Mouse (Mus musculus): ENCODE measurements around the gene Spata48. TPM values are rescaled to one million over a fixed set of nuclear protein-coding genes. Genes with fewer than 3 reads are reported as not detected.

The Spata48 gene
- polyA plus RNA-seq, 1 experiment, result 0.84 TPM

DNA sequence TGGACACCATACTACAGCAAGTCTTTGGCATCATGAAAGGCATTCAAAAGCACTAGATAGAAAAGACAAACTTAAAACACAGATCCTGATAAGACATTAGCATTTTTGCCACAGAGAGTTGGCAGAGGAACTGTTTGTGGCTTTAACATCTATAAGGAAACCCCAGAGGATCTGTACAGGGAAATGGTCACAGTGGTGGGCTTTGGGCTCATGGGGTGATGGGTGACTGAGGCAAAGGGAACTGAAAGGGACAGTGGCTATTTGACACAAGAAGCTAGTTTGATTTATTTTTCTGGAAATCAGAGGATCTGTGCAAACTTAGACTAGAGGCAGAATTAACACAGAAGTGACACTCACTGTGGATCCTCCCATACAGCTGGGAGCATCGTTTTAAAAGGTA lies 74.4 kb downstream of the Spata48 start:
- Histone ChIP-seq H3K4me1 (ENCODE audit: control insufficient read depth, insufficient read depth, low read length) (no peaks in the 10 kb centered on the region), H3K27me3 (replicated peaks; ENCODE audit: control insufficient read depth, insufficient read depth, low read length) (no peaks in the 10 kb centered on the region), H3K4me3 (ENCODE audit: insufficient read depth, low read depth, low read length) (no peak overlapping the region), H3K27ac (ENCODE audit: insufficient read depth, low read depth, low read length) (no peak overlapping the region), H3K36me3 (ENCODE audit: control insufficient read depth, insufficient read depth, low read length) (no peaks in the 10 kb centered on the region)
- WGBS, result 87% methylated on average over 1 of the region's 1 CpGs
- no peak for DNase-seq
- no peak for TF ChIP-seq POLR2A (IDR thresholded peaks at IDR 0.05; ENCODE audit: low read depth, low read length)
- no peak for TF ChIP-seq CTCF (conservative IDR thresholded peaks at IDR 0.05; ENCODE audit: insufficient read depth, insufficient read length, low read depth, low read length)

DNA sequence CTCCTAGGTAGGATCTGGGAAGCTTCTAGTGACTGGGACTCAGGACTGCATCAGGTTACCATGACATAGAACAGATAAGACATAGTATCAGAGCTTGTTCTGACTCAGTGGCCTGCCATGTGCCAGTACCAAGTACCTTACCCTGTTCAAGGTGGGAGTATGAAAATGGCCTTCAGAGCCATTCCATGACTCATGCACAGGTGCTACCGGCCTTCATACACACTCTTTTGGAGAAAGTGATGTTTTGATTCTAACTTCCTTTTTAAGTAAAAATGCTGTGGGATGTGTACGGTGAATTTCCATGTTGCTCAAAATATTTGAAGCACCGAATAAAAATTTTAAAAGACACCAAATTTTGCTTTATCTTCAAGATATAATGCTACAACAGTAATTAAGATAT lies 84.1 kb downstream of the Spata48 start:
- no peak overlapping the region for H3K27ac ChIP-seq (ENCODE audit: insufficient read depth, low read depth, low read length)
- no peak overlapping the region for H3K4me3 ChIP-seq (ENCODE audit: insufficient read depth, low read depth, low read length)
- no peaks in the 10 kb centered on the region for H3K4me1 ChIP-seq (ENCODE audit: control insufficient read depth, insufficient read depth, low read length)
- TF ChIP-seq CTCF (conservative IDR thresholded peaks at IDR 0.05; ENCODE audit: insufficient read depth, insufficient read length, low read depth, low read length) (no peak), POLR2A (IDR thresholded peaks at IDR 0.05; ENCODE audit: low read depth, low read length) (no peak)
- no peak for DNase-seq
- 90% methylated on average over 3 of the region's 3 CpGs for WGBS
- no peaks in the 10 kb centered on the region for H3K36me3 ChIP-seq (ENCODE audit: control insufficient read depth, insufficient read depth, low read length)
- H3K27me3 ChIP-seq (replicated peaks; ENCODE audit: control insufficient read depth, insufficient read depth, low read length), result no peaks in the 10 kb centered on the region; the same call in 1 of the 2 replicates

DNA sequence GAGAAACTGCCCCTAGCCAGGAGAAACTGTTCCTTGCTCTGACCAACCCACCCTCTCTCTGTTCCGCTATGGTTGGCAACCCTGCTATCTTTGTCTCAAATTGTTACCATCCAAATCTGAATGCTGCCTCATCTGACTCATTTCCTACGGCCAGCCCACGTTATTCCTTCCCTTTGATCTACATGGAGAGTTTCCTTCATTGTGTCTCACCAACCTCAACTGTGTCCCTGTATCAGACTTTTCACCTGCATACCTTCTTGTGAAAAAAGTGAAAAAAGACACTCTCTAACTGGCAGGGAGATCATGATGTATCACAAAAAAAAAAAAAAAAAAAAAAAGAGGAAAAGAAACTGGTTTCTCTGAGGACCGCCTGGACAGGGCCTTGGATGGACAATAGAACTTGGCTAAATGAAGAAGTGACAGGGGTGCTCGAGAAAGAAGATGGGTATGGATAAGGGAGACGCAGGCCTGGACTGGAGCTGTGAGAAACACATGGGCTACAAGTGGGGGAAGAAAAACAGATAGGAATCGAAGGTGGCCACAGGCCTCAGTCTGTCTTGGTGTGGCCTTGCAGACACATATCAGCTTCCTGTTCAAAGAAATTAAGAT lies 85.1 kb downstream of the Spata48 start:
- no peak for TF ChIP-seq CTCF (conservative IDR thresholded peaks at IDR 0.05; ENCODE audit: insufficient read depth, insufficient read length, low read depth, low read length)
- no peak for TF ChIP-seq POLR2A (IDR thresholded peaks at IDR 0.05; ENCODE audit: low read depth, low read length)
- no peak overlapping the region; the same call in 1 of the 2 replicates for H3K27ac ChIP-seq (ENCODE audit: insufficient read depth, low read depth, low read length)
- no peaks in the 10 kb centered on the region for H3K4me1 ChIP-seq (ENCODE audit: control insufficient read depth, insufficient read depth, low read length)
- H3K27me3 ChIP-seq (replicated peaks; ENCODE audit: control insufficient read depth, insufficient read depth, low read length), result no peaks in the 10 kb centered on the region; the same call in 1 of the 2 replicates
- WGBS, result 67% methylated on average over 7 of the region's 7 CpGs
- H3K4me3 ChIP-seq (ENCODE audit: insufficient read depth, low read depth, low read length), result no peak overlapping the region
- no peak for DNase-seq
- H3K36me3 ChIP-seq (ENCODE audit: control insufficient read depth, insufficient read depth, low read length), result no peaks in the 10 kb centered on the region

DNA sequence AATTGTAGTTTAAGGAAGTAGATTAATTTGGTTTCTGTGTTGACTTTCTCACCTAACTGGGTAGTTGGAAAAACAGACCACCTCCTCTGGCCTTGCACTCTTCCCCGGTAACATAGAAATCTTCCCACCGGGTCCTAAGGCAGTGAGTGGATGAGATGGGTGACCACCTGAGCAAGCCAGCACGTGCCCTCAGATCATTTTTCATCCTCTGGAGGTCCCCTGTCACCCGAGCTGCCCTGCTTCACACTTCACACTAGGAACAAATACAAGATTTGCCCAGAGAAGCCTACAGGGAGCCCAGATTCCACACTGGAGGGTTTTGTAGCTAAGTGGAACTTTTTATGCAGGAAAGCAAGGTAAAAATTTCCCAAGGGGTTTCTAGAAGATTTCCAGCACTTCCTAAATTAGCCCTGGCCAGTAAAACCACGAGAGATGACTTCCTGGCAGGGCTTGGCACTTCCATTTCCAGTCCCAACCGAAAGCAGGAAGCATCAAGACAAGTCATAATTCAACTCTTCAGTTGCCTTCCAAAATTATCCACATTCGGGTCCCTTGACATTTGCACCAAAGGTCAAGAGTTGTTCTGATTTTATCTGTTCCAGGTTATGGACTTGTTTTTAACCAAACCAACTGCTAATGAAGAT lies 85.8 kb downstream of the Spata48 start:
- Histone ChIP-seq H3K36me3 (ENCODE audit: control insufficient read depth, insufficient read depth, low read length) (no peaks in the 10 kb centered on the region), H3K27ac (ENCODE audit: insufficient read depth, low read depth, low read length) (peak overlapping the region; percentile 21; the same call in 1 of the 2 replicates), H3K27me3 (replicated peaks; ENCODE audit: control insufficient read depth, insufficient read depth, low read length) (no peaks in the 10 kb centered on the region; the same call in 1 of the 2 replicates), H3K4me1 (ENCODE audit: control insufficient read depth, insufficient read depth, low read length) (no peaks in the 10 kb centered on the region), H3K4me3 (ENCODE audit: insufficient read depth, low read depth, low read length) (no peak overlapping the region)
- 32% methylated on average over 7 of the region's 7 CpGs for WGBS
- TF ChIP-seq CTCF (conservative IDR thresholded peaks at IDR 0.05; ENCODE audit: insufficient read depth, insufficient read length, low read depth, low read length) (no peak), POLR2A (IDR thresholded peaks at IDR 0.05; ENCODE audit: low read depth, low read length) (no peak)
- DNase-seq, result peak; percentile 78

DNA sequence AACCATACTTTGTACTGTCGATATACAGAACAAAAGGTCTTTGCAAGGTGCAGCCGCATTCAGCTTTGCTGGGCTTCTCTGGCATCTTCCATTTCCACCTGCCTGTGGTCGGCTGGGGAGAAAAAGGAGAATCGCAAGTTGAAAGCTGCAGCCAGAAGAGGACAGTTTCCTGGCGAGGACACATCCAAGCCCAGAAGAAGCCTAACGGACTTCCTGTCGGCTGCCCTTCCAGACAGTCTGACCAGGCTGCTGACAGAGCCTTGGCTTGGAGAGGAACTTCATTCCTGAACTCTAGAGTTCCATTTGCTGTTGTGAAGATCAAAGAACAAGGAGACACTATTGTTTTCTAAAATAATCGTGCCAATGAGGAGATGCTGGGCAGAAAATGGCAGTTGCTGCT lies 93.7 kb downstream of the Spata48 start:
- Histone ChIP-seq H3K36me3 (ENCODE audit: control insufficient read depth, insufficient read depth, low read length) (no peaks in the 10 kb centered on the region), H3K4me1 (ENCODE audit: control insufficient read depth, insufficient read depth, low read length) (no peaks in the 10 kb centered on the region), H3K4me3 (ENCODE audit: insufficient read depth, low read depth, low read length) (no peak overlapping the region), H3K27me3 (replicated peaks; ENCODE audit: control insufficient read depth, insufficient read depth, low read length) (no peaks in the 10 kb centered on the region), H3K27ac (ENCODE audit: insufficient read depth, low read depth, low read length) (no peak overlapping the region)
- TF ChIP-seq POLR2A (IDR thresholded peaks at IDR 0.05; ENCODE audit: low read depth, low read length) (no peak), CTCF (conservative IDR thresholded peaks at IDR 0.05; ENCODE audit: insufficient read depth, insufficient read length, low read depth, low read length) (no peak)
- 64% methylated on average over 8 of the region's 8 CpGs for WGBS
- peak; percentile 63 for DNase-seq

DNA sequence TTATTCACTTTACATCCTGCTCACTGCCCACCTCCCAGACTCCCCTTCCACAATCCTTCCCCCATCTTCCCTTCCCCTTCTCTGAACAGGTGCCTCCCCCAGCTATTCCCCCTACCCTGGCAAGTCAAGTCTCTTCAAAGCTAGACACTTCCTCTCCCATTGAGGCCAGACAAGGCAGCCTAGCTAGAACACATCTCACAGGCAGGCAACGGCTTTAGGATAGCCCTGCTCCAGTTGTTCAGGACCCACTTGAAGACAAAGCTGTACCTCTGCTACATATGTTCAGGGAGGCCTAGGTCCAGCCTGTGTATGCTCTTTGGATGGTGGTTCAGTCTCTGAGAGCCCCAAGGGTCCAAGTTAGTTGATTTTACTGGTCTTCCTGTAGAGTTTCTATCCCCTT lies 94.3 kb downstream of the Spata48 start:
- WGBS, result 94% methylated on average over 1 of the region's 1 CpGs
- H3K36me3 ChIP-seq (ENCODE audit: control insufficient read depth, insufficient read depth, low read length), result no peaks in the 10 kb centered on the region
- H3K27ac ChIP-seq (ENCODE audit: insufficient read depth, low read depth, low read length), result no peak overlapping the region
- DNase-seq, result no peak
- TF ChIP-seq CTCF (conservative IDR thresholded peaks at IDR 0.05; ENCODE audit: insufficient read depth, insufficient read length, low read depth, low read length) (no peak), POLR2A (IDR thresholded peaks at IDR 0.05; ENCODE audit: low read depth, low read length) (no peak)
- no peaks in the 10 kb centered on the region for H3K4me1 ChIP-seq (ENCODE audit: control insufficient read depth, insufficient read depth, low read length)
- no peaks in the 10 kb centered on the region for H3K27me3 ChIP-seq (replicated peaks; ENCODE audit: control insufficient read depth, insufficient read depth, low read length)
- no peak overlapping the region for H3K4me3 ChIP-seq (ENCODE audit: insufficient read depth, low read depth, low read length)

DNA sequence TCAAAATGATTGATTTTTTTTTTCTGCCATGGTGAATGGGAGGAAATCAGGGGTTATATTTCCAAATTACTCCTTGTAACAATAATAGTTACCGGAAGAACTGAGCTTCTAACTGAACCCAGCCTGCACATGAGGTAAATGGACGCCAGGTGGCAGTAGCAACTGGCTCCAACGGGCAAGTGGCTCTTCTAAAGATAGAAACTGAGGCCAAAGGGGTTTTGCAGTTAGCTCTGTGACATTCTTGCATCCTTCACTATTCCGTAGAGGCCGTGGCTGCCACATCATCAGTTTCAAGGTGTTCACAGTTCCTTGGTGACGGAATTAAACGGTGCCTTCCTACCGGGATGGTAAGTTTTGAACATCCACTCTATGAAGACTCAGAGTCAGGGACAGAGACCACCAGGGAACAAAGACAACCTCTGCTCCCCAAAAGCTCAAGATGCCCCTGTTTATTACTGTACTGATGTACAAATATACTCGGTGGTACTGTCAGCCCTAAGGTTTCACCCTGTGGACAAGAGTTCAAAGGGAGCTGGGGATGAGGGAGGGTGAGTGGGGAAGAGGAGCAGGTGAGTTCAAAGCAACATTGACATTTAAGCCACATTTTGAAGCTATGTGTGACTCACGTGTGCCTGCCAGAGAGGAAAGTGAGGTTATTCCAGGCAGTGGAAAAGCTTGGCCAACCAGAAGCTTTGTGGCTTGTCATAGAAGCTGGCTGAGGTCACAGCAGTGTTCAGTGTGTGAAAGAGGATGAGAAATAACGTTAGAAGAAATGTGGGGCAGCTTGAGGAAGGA lies 95.5 kb downstream of the Spata48 start:
- Histone ChIP-seq H3K27me3 (replicated peaks; ENCODE audit: control insufficient read depth, insufficient read depth, low read length) (no peaks in the 10 kb centered on the region), H3K4me1 (ENCODE audit: control insufficient read depth, insufficient read depth, low read length) (no peaks in the 10 kb centered on the region), H3K27ac (ENCODE audit: insufficient read depth, low read depth, low read length) (no peak overlapping the region), H3K4me3 (ENCODE audit: insufficient read depth, low read depth, low read length) (no peak overlapping the region), H3K36me3 (ENCODE audit: control insufficient read depth, insufficient read depth, low read length) (no peaks in the 10 kb centered on the region)
- TF ChIP-seq POLR2A (IDR thresholded peaks at IDR 0.05; ENCODE audit: low read depth, low read length) (no peak), CTCF (conservative IDR thresholded peaks at IDR 0.05; ENCODE audit: insufficient read depth, insufficient read length, low read depth, low read length) (peak; percentile 79)
- WGBS, result 40% methylated on average over 11 of the region's 11 CpGs
- peak; percentile 63 for DNase-seq
